Mouse (Mus musculus) adrenal gland, postnatal 25 days (tissue): ENCODE measurements around the gene Fancd2. TPM values are rescaled to one million over a fixed set of nuclear protein-coding genes. Genes with fewer than 3 reads are reported as not detected.

Experiments used
- DNase-seq: peaks from one replicate; pipeline ENCODE4 v3.0.0; 2021; ENCODE audit warnings: mixed read lengths
- total RNA-seq: library from RNA; stranded (reverse); gene quantifications from 2 replicates; pipeline ENCODE4 v1.2.3, GENCODE M21; 2021

Gene Fancd2
- total RNA-seq, 1 experiment from 2014 or later = 3.0 TPM

DNA sequence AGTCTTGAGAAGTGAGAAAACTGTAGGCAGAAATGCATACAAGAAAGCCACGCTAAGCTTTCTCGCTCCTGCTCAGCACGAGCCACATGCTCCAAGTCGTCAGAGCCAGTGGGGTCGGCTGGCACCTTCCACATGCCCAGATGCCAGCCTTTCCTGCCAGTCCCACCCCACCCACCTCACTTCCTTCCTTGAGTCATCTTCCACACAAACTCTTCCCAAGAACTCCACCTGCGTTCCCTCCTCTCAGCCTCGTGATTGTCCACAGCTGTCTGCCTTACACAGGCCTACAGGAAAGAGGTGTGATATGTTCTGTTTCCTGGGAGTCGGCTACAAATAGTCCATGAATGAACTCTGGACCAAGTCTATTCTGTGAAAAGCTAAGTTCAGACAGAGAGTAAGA lies 8.1 kb upstream of the Fancd2 start:
- DNase-seq = no peak

DNA sequence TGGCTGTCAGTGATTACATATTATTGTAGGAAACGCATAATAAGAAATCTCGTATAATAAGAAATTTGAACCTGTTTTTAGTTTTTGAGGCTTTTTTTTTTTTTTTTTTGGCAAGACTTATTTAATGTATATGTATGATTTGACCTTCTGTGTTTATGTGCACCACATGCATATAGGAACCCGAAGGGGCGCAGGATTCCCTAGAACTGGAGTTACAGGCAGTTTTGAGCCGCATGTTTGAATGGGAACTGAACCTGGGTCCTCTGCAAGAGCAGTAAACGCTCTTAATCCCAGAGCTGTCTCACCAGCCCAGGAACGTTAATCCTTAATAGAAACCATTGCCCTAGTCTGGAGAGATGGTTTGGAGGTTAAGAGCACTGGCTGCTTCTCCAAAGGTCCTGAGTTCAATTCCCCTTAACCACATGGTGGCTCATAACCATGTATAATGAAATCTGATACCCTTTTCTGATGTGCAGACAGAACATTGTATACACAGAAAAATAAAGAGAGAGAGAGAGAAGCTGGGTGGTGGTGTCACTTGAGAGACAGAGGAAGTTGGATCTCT lies 440 bp downstream of the Fancd2 start:
- DNase-seq = no peak

DNA sequence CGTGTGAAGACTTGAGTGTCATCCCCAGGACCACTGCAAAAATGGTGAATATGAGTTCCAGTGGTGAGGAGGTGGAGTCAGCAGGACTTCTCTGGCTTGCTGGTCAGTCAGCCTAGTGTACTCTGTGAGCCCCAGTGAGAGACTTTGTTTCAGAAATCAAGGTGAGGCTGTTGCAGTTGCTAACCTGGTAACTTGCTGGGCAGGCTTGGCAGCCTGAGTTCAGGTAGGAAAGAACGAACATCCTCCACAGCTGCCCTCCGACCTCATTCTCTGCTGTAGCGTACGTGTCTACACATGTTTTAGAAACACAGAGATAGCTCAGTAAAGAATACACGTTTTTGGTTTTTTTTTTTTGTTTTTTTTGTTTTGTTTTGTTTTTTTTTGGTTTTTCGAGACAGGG lies 3.4 kb downstream of the Fancd2 start:
- no peak for DNase-seq

GRCm38 (mm10) chr6:113541610-113542009 lies 10.1 kb downstream of the Fancd2 start:
- DNase-seq = no peak

- no peak for DNase-seq
These were observed 12.5 kb downstream of the Fancd2 start for GRCm38 (mm10) chr6:113543906-113544481.

DNA sequence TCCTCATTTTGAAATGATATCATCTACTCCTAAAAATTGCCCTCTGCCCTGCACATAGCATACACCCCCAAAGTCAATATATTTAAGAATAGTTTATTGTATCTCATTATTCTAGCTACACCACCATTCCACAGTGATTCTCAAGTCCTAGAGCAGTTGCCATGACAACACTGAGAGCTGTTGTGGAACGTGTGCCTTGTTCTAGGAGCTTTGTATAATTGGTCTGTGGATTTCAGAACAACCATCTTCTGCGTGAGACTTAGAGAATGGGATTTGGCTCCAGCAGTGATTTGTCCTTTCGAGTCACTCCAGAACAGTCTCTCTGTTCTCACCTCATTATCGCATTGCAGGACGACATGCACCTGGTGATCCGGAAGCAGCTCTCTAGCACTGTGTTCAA lies 28.3 kb downstream of the Fancd2 start:
- DNase-seq = no peak

DNA sequence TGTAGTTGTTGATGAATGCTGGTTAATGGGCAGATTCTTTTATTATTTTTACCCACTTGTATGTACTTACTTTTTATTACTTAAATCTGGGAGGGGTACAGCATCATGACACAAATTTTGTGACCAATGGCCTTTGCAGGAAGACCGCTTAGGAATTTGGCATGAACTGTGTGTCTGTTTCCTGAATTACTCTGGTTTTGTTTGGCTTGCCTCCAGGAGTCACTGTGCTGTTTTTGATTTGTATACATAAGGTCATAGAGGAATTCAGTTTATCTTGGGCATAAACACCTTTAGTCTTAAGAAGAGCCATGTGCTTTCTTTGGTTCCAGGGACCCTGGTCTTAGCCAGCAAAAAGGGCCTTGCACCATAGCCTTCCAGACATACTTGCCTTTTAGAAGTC lies 33.1 kb downstream of the Fancd2 start:
- no peak for DNase-seq

- DNase-seq = no peak
These were observed 44.6 kb downstream of the Fancd2 start for GRCm38 (mm10) chr6:113576044-113576443.

- DNase-seq = no peak
These were observed 47.8 kb downstream of the Fancd2 start for GRCm38 (mm10) chr6:113579306-113579705.

GRCm38 (mm10) chr6:113583023-113583422 lies 51.5 kb downstream of the Fancd2 start:
- no peak for DNase-seq

- DNase-seq = no peak
These were observed 53.6 kb downstream of the Fancd2 start for GRCm38 (mm10) chr6:113585065-113585464.

DNA sequence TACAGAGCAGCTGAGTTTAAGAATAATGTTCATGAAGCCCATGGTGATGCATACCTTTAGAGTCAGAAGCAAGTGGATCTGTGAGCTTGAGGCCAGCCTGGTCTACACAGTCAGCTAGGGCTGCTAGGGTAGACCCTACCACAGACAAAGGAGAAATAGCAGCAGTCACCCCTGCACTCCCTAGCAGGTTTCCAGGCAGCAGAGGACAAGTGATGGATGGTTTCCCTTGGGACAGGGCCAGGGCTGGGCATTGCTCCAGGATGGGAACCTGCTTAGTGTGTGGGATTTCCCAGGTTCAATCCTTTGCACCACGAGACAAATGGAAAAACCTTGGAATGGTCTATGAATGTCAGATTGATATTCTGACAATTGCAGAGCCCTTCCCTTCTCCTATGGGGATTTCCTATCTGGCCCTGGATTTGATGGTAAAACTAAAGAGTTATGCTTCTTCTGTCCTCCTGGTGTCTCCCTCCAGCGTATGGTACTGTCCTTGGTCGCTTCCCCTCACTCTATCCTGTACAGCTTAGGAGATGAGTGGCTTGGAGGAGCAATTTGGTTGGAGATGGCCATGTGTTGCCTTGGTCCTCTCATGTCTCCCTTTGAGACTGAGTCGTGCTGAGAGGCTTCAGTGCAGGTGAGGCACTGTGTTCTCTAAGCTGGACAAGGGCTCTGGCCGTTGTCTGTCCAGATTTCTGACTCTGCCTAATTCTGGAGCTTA lies 55.1 kb downstream of the Fancd2 start:
- peak; percentile 72 for DNase-seq

GRCm38 (mm10) chr6:113592637-113593036 lies 61.2 kb downstream of the Fancd2 start:
- DNase-seq = no peak

DNA sequence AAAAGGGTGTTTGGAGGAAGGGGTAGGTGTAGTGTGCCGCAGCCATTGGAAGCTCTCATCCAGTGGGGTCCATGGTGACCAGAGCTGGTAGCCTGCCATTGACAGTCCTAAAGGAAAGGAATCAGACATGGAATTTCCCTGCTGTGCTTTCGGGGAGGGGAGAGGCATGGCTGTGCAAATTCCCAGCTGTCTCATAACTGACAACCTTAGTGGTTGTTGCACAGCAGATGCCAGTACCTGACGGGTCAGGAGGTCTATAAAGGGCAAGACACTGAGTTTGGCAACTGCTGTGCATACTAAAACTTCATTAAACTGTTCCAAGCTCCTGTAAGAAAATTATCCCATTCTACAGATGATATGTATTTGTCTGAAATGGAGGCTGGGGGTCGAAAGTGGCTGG lies 66.5 kb downstream of the Fancd2 start:
- no peak for DNase-seq

DNA sequence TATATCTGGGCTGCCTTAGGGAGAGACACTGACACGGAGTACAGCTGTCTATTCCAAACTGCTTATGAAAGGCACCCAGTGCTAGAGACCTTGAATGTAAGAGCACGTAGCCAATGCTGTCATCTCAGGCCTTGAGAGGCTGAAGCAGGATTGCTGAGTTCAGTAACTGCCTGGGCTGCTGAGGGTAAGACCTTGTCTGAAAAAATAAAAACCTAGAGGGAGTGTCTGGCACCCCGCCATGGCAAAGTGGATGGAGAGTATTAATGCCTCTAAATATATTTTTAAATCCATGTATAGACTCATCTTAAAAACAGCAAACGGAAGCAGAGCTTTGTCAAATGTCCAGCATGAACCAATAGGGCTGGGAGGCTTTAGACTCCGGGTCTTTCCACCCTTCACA lies 68.4 kb downstream of the Fancd2 start:
- peak; percentile 84 for DNase-seq

DNA sequence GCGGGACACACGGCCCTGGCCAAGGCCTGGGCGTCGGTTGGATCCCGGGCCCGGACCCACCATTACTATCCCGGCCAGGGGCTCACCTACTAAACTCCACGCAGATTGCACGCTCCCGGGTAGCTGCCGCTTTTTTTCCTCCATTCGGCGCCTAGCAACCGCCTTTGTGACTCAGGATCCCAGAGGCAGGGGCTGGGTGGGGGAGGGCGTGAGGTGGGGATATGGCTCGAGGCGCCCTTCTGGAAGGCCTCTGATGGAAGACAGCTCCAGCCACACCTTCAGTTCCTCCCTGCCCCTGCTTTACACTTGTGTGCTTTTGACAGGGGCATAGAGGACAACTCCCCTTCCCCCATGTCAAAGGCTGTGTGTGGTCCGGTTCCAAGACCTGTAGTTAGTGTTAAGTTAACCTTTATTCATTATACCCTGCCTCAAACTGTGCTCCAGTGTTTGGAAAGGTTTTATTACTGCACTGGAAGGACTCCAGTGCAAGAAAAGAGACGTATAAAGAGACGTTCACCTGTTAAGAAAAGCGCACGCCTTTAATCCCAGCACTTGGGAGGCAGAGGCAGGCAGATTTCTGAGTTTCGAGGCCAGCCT lies 69.2 kb downstream of the Fancd2 start, which contains the start of gene Fancd2os:
Gene Fancd2os (minus strand): TSS at position 173 of the 597 bp plus-strand sequence.
- DNase-seq = peak; percentile 11

DNA sequence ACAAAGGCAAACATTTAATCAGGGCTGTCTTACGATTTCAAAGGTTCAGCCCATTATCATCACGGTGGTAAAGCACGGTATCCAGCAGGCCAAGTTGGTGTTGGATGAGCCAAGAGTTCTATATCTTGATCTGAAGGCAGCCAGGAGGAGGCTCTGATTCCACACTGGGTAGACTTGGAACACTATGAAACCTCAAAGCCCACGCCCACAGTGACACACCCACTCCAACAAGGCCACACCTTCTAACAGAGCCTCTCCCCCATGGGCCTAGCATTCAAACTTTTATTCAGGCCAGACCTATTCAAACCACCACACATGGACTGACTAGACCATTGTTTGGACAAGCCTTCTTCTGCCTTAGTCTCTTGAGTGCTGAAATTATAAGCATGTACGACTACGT lies 71.3 kb downstream of the Fancd2 start:
- DNase-seq = no peak

- no peak for DNase-seq
These were observed 72.5 kb downstream of the Fancd2 start for GRCm38 (mm10) chr6:113603993-113604392.

DNA sequence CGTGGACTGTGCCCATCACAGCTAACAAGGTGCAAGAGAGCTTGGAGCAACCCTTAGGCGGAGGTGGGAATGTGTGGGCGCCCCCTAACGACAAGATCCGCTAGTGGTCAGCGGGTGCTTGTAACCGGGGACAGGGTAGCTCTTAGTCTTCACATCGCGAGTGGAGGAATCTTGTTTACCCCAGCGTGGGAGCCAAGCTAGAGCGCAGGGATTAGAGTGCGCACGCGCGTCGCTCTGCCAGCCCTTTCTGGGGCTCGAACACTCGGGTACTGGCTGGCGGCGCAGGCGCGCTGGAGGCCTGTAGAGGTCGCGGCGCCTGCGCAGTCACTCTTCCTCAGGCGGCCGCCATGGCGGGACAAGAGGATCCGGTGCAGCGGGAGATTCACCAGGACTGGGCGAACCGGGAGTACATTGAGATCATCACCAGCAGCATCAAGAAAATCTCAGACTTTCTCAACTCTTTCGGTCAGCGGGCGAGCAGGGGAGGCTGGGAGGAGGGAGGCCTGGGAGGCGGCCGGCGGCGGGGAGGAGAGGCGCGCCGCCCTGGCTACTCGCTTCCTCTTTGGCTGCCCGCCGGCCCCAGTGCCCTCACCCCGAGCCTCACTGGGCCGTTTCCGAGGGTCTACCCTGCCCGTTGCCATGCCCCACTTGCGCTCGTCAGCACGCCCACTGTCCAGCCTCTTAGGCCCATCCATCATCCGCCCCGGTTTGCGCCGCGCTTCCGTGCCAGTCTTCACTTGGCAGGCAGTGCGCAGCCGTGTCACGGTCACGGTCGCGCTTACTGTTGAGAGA lies 73.1 kb downstream of the Fancd2 start, which contains the start of gene Brk1:
Gene Brk1 (plus strand): TSS at position 341 of the 792 bp plus-strand sequence.
- DNase-seq = peak; percentile 91

GRCm38 (mm10) chr6:113605224-113605545 lies 73.7 kb downstream of the Fancd2 start:
- no peak for DNase-seq

DNA sequence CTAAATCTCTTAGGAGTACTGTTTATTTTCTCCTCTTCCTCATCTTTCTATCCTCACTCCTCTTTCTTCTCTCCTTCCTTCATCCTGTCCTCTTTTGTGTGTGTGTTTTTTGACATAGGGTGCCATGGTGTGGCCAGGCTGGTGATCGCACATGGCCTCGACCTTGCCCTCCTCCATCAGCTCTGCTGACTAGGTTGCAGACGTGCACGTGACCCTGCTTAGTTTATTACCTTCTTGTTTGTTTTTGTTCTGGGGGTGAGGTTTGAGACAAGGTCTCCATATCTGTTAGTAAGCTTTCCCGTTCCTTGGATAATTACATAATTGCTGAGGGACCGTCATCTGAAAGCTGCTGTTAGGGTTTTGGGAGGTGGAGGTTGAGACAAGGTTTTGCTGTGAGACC lies 77.4 kb downstream of the Fancd2 start:
- DNase-seq = peak; percentile 31

DNA sequence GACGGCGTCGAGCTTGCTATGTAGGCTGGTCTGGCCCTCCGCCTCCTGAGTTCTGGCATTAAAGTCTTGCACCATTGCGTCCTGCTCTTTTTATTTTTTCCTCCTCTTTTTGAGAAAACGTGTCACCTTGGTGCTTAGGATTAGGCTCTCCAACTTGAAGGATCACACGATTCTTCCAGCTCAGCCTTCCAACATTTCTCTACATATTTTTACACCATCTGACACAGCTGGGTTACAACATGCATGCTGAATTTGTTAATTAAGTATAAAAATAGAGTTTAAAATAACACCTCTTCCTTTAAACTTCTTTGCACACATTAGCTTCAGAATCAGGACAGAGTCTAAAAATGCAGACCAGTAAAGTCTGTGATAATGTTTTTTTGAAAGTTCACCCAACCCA lies 77.8 kb downstream of the Fancd2 start:
- no peak for DNase-seq
